Mouse (Mus musculus): ENCODE data around the gene Gm11639. TPM values are rescaled to one million over a fixed set of nuclear protein-coding genes. Genes with fewer than 3 reads are reported as not detected.

The Gm11639 gene
- total RNA-seq, 2 experiments from 2014 or later, result 0.46 to 0.48 TPM

- no peak for DNase-seq (ENCODE audit: low spot score in 2 of 2)
These were observed 465.9 kb downstream of the Gm11639 start for GRCm38 (mm10) chr11:105151226-105152016.

GRCm38 (mm10) chr11:105152017-105152300 is 466.5 kb downstream of the Gm11639 start:
- no peak for DNase-seq (ENCODE audit: low spot score in 2 of 2)

- DNase-seq (ENCODE audit: low spot score in 2 of 2), result no peak
These were observed 466.9 kb downstream of the Gm11639 start for GRCm38 (mm10) chr11:105152357-105152899.

GRCm38 (mm10) chr11:105153068-105153833 is 467.7 kb downstream of the Gm11639 start:
- no peak for DNase-seq (ENCODE audit: low spot score in 2 of 2)

- DNase-seq (ENCODE audit: low spot score in 2 of 2), result no peak
These were observed 470.4 kb downstream of the Gm11639 start for GRCm38 (mm10) chr11:105155915-105156314.

GRCm38 (mm10) chr11:105156748-105157267 is 471.3 kb downstream of the Gm11639 start:
- DNase-seq (ENCODE audit: low spot score in 2 of 2), result no peak

GRCm38 (mm10) chr11:105158047-105158446 is 472.5 kb downstream of the Gm11639 start:
- DNase-seq (ENCODE audit: low spot score in 2 of 2), result no peak

GRCm38 (mm10) chr11:105159673-105160360 is 474.3 kb downstream of the Gm11639 start:
- no peak for DNase-seq (ENCODE audit: low spot score in 2 of 2)

- no peak for DNase-seq (ENCODE audit: low spot score in 2 of 2)
These were observed 475.9 kb downstream of the Gm11639 start for GRCm38 (mm10) chr11:105161411-105161810.

- DNase-seq (ENCODE audit: low spot score in 2 of 2), result no peak
These were observed 479.3 kb downstream of the Gm11639 start for GRCm38 (mm10) chr11:105164516-105165510.

GRCm38 (mm10) chr11:105166780-105167179 is 481.3 kb downstream of the Gm11639 start:
- DNase-seq (ENCODE audit: low spot score in 2 of 2), result no peak

Other genes with a start within 250 kb of the Gm11639 start
- gene Kansl1, start 216.8 kb upstream of the Gm11639 start, total RNA-seq (2021), result 10 to 100 TPM; 59.5 to 63.1 TPM
- gene Cdc27, start 135.1 kb upstream of the Gm11639 start, total RNA-seq (2021), result 10 to 100 TPM; 64.6 to 65.4 TPM
- gene Myl4, start 135.0 kb upstream of the Gm11639 start, total RNA-seq (2021), result 1 to 10 TPM; 3.6 to 4.9 TPM
- gene Itgb3, start 77.7 kb upstream of the Gm11639 start, total RNA-seq (2021), result 1 to 10 TPM; 2.1 to 2.5 TPM

Measured in layer of hippocampus, postnatal 14 days (tissue).